Mouse (Mus musculus): ENCODE data around the gene Gm11985. TPM values are rescaled to one million over a fixed set of nuclear protein-coding genes. Genes with fewer than 3 reads are reported as not detected.

The Gm11985 gene
- polyA plus RNA-seq, 1 experiment from 2014 or later = not detected

Other genes with a start within 250 kb of the Gm11985 start
- 0.60 and 0.79 TPM in 2 replicates for gene Adcy1, start 125.1 kb downstream of the Gm11985 start, polyA plus RNA-seq (2015; fragmentation: Nextera tagmentation; extraction: Ambion mirVana)
- gene Igfbp1, start 9.2 kb upstream of the Gm11985 start, polyA plus RNA-seq (2015; fragmentation: Nextera tagmentation; extraction: Ambion mirVana) = 0.54 and 0.60 TPM in 2 replicates
- gene Igfbp3, start 25.4 kb upstream of the Gm11985 start, polyA plus RNA-seq (2015; fragmentation: Nextera tagmentation; extraction: Ambion mirVana) = 12.9 and 15.9 TPM in 2 replicates

All from lung, embryonic 15.5 days (tissue).